Mouse (Mus musculus) liver, embryonic 14.5 days (tissue): ENCODE measurements around the gene D230025D16Rik.

ENCODE experiments used
- CTCF ChIP-seq: IDR thresholded peaks from 2 replicates; pipeline ENCODE4 v1.5.1; 2016; ENCODE audit warnings: antibody characterized with exemption, low read depth, control low read depth
- EP300 ChIP-seq: IDR thresholded peaks from 2 replicates; pipeline ENCODE4 v1.6.1; 2016; ENCODE audit warnings: antibody characterized with exemption, low read depth

DNA sequence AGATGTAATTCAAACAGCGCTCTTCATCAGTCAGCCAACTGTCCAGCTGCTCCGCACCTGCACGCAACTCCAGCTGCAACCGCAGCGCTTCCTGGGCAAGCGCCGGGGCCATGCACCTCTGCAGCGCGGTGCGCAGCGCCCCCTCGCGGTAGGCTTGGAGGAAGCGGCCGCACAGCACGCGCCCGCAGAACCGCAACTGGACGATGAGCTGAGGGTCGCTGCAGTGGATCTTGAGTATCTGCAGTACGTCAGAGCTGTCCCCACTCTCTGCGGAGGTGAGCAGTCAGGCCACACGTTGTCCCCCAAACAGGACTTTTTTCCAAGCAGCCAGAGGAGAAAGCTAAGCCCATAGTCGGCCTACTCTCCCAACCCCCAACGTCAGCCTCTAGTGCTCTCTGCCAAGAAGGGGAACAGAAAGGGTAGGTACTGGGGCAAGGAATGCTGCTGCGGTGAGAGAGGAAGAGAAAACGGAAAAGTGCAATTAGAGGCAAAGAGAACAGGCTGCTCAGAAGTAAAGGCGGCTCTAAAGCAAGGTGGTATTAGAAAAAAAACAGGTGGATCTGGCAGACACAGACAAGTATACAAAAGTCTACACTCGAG is 34.9 kb downstream of the D230025D16Rik start:
- TF ChIP-seq CTCF, result peak; percentile 99
- TF ChIP-seq EP300, result no peak
